Mouse (Mus musculus): Measurements from ENCODE around the gene Lin28a. TPM values are rescaled to one million over a fixed set of nuclear protein-coding genes. Genes with fewer than 3 reads are reported as not detected.

The Lin28a gene
- total RNA-seq, 2 experiments from 2014 or later, result 0.08 to 0.28 TPM

DNA sequence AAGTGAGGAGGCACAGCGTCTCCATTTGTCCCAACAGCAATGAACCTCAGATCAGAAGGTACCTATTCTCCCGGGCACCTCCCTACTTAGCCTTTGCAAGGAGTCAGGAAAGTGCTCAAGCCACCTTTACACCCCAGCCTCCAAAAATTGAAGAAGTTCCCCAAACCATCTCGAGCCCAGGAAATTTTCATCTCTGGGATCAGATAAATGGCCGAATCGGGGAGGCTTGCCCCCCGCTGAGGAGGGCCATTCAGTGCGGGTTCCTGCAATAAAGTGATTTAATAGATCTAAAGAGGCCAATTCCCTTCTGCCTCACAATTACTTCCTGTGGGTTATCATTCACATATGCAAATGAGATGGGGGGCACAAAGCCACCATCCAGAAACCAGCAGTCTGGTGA is 2.4 kb downstream of the Lin28a start:
- intact Hi-C loops (cut with DNase I), result no loop called here
- no peak for TF ChIP-seq CTCF (IDR thresholded peaks at IDR 0.05)
- H3K27ac ChIP-seq, result no peak overlapping the region
- no peak for DNase-seq
- H3K4me3 ChIP-seq, result no peak overlapping the region

GRCm38 (mm10) chr4:134012858-134013528 is 5.6 kb downstream of the Lin28a start:
- intact Hi-C loops (cut with DNase I), result no loop called here

GRCm38 (mm10) chr4:134011450-134012414 is 6.9 kb downstream of the Lin28a start:
- H3K27ac ChIP-seq, result peak overlapping the region; percentile 83
- intact Hi-C loops (cut with DNase I), result no loop called here

More at GRCm38 (mm10) chr4:134012858-134013528, 5.6 kb downstream of the Lin28a start:
- peak overlapping the region; percentile 16 for H3K4me3 ChIP-seq
- peak; percentile 80 for DNase-seq
- peak; percentile 66 for TF ChIP-seq CTCF (IDR thresholded peaks at IDR 0.05)
- peak overlapping the region; percentile 83 for H3K27ac ChIP-seq

DNA sequence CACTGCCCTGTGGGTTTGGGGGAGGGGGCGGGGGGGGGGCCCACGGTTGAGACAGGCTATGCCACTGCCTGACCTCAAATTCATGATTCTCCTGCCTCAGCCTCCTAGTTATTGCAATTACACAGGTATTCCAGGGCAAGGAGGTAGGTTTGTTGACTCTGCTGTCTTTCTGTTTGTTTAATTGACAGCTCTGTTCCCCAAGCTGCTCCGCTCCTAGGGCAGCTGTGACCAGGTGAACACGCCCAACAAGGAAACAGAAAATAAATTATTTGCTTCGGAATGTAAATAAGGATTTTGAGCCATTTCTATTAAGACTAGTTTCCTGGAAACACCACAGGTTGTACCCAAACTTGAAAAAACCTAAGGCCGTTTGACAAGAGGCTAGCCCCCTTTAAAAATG is 8.9 kb downstream of the Lin28a start:
- Histone ChIP-seq H3K4me3 (no peak overlapping the region), H3K27ac (no peak overlapping the region)
- intact Hi-C loops (cut with DNase I), result no loop called here
- no peak for TF ChIP-seq CTCF (IDR thresholded peaks at IDR 0.05)
- DNase-seq, result no peak

More at GRCm38 (mm10) chr4:134011450-134012414, 6.9 kb downstream of the Lin28a start:
- peak overlapping the region; percentile 16 for H3K4me3 ChIP-seq
- DNase-seq, result no peak
- TF ChIP-seq CTCF (IDR thresholded peaks at IDR 0.05), result no peak

DNA sequence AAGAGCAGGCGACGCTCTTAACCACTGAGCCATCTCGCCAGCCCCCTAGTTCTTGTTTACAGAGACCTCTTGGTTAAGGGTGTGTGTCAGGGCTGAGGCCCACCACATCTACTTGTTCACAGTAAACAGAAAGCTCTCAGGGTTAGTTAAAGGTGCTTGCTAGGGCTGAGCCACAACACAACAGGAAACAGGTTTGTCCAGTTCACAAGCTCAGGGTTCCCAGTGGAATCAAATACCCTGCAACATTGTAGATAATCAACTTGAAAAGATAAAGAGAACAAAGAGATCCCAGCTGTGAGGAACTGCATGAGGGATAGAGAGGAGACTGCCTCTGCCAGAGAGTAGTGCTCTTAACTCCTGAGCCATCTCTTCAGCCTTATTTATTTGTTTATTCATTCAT is 11.8 kb downstream of the Lin28a start:
- DNase-seq, result no peak
- no peak overlapping the region for H3K4me3 ChIP-seq
- no peak overlapping the region for H3K27ac ChIP-seq
- no peak for TF ChIP-seq CTCF (IDR thresholded peaks at IDR 0.05)
- intact Hi-C loops (cut with DNase I), result no loop called here

DNA sequence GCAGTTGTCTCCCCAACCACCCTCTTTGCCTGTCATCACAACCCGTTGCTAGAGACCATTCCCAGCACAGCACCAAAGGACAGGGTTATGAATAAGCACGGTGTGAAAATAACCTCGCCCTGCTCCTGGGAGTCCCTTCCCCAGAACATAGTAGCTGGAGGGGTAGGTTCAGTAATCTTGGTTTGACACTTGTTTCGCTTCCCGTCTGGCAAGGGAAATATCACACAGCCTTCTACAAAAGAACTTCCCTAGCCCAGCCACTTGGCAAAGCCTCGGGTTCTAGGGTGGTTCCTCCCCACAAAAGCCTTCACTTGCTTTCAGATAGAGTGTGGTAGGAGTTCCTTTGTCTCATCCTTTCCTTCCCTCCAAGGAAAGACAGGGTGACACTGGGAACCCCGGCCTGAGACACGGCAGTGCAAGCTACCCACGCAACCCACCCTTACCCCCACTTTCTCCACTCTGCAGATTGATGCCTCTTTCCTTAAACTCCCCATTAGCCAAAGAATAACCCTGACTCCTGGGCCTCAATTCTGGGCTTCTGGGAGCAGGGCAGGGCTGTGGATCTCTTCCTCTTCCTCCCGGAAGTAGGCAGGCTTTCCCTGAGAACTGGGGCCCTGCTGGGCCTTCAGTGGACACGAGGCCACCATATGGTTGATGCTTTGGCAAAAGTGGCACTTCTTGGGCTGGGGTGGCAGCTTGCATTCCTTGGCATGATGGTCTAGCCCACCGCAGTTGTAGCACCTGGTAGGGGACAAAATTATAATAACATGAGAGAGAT is 12.9 kb downstream of the Lin28a start:
- Histone ChIP-seq H3K27ac (no peak overlapping the region), H3K4me3 (no peak overlapping the region)
- TF ChIP-seq CTCF (IDR thresholded peaks at IDR 0.05), result no peak
- intact Hi-C loops (cut with DNase I), result no loop called here
- DNase-seq, result no peak

DNA sequence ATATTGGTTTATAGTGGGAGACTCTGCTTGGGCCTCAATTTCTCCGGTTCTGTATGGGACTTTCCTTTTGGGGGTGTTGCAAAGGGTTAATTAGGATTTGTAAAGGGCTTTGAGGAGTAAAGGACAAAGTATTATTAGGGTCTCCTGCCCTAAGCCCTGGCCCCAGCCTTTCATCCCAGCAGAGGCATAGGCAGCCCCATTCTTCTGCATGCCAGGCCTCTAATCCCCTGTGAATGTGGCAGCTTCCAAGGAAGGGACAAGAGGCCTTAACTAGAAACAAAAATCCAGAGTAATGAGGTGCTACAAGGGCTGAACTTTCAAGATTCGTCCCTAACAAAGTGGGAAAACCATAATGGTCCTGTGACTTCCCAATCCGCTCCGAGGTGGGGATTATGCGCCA is 15.7 kb downstream of the Lin28a start:
- DNase-seq, result no peak
- no peak for TF ChIP-seq CTCF (IDR thresholded peaks at IDR 0.05)
- no peak overlapping the region for H3K27ac ChIP-seq
- no peak overlapping the region for H3K4me3 ChIP-seq
- intact Hi-C loops (cut with DNase I), result loop anchor here (5.0 kb wide), 1 partner anchor 36 kb away; the partner anchor contains the start of gene Hmgn2

GRCm38 (mm10) chr4:134002246-134002645 is 16.4 kb downstream of the Lin28a start:
- no peak overlapping the region for H3K4me3 ChIP-seq
- no peak overlapping the region for H3K27ac ChIP-seq
- DNase-seq, result no peak
- intact Hi-C loops (cut with DNase I), result loop anchor here (5.0 kb wide), 1 partner anchor 35 kb away; the partner anchor contains the start of gene Hmgn2
- no peak for TF ChIP-seq CTCF (IDR thresholded peaks at IDR 0.05)

DNA sequence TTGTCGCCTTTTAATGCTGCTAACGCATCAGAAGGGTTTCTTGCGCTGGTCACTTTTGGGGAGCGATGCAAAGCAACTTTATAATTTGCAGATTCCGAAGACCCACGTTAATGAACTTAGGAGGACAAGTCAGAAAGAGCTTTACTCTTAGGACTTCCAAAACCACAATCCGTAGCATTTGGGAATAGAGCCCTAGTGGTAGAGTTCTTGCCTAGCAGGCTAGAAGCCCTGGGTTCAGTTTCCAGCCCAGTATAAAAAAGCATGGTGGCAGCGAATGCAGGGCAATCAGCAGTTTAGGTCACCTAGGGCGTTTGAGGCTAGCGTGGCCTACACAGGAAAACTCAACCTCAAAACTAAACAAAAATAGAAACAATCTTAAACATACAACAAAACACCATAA is 16.9 kb downstream of the Lin28a start:
- TF ChIP-seq CTCF (IDR thresholded peaks at IDR 0.05), result no peak
- DNase-seq, result no peak
- intact Hi-C loops (cut with DNase I), result loop anchor here (5.0 kb wide), 1 partner anchor 34 kb away; the partner anchor contains the start of gene Hmgn2
- no peak overlapping the region for H3K4me3 ChIP-seq
- H3K27ac ChIP-seq, result no peak overlapping the region

- H3K4me3 ChIP-seq, result peak within 1 kb of the TSS; percentile 78
- peak within 1 kb of the TSS; percentile 94 for H3K27ac ChIP-seq
- TF ChIP-seq CTCF (IDR thresholded peaks at IDR 0.05), result no peak
- intact Hi-C loops (cut with DNase I), result loop anchor here (5.0 kb wide), 1 partner anchor 33 kb away; the partner anchor contains the start of gene Hmgn2
- DNase-seq, result peak; percentile 97
Observed at GRCm38 (mm10) chr4:134000466-134001438, 17.9 kb downstream of the Lin28a start, which contains the start of gene Dhdds. Gene Dhdds, minus strand, starts transcription at chr4:134000918.

DNA sequence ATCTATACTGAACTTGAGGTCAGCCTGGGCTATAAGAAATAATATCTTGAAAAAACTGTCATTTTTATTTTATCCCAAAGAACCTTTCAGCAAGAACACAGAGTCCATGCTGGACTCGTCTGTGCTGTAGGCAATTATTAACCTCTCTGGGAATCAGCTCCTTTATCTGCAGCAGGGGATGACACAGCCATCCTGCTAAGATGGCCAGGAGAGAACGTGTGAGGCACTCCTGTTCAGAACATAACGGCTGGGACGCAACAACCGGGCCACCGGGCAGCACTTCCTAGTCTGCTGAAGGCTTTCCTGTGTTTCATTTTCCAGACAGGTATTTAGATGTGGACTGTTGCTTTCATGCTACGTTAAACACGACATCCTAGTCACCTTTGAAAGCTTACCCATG is 23.9 kb downstream of the Lin28a start:
- no peak overlapping the region for H3K4me3 ChIP-seq
- H3K27ac ChIP-seq, result no peak overlapping the region
- no peak for DNase-seq
- intact Hi-C loops (cut with DNase I), result no loop called here
- no peak for TF ChIP-seq CTCF (IDR thresholded peaks at IDR 0.05)
